Mouse (Mus musculus): ENCODE data around the gene Hcfc2.

DNA sequence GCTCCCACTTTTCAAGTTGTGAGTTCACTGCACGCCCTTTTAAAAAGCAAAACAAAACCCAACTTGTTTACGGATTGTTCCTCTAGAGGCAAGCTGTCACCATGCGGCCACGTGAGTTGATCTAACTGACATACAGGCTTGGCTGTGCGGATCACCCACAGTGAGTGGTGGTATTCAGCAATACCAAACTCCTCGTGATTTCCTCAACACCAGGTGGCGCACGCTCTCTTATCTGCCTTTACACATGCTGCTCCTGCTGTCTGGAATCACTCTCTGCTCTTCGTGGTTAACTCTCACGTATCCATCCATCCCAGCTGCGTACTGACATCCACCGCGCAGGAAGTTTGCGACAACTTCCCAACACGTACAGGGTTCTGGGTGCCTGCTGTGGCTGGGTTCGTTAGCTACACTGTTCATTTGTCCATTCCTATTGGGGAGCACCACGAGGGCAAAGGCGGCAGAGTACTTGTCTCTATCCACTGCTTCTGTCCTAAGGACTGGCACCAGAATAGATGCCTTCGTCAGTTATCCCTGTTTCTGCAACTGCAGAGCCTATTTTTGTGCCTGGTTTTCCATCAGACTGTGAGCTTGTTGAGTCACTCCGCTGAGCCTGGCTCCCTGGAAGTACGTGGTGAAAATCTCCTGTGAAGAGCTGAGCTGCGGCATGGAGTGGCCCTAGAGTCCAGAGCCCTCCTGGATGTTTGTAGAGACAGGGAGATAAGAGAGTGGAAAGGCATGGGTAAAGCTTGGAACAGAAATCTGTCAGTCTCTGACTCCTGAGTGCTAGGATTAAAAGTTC, 29.3 kb upstream of the Hcfc2 start:
- no peak for TF ChIP-seq POLR2A (IDR thresholded peaks at IDR 0.05; ENCODE audit: borderline replicate concordance, control insufficient read depth, low read depth, low read length)
- peak; percentile 85 for TF ChIP-seq CTCF (IDR thresholded peaks at IDR 0.05; ENCODE audit: control insufficient read depth, insufficient read depth, low read length)
